Mouse (Mus musculus): ENCODE measurements around the gene Oas1d.
"Not testable (repeated sequence)": the region's sequence is repeated elsewhere in the genome, so short reads cannot be mapped to it uniquely, and the experiment has no call there.

Oas1d gene

DNA sequence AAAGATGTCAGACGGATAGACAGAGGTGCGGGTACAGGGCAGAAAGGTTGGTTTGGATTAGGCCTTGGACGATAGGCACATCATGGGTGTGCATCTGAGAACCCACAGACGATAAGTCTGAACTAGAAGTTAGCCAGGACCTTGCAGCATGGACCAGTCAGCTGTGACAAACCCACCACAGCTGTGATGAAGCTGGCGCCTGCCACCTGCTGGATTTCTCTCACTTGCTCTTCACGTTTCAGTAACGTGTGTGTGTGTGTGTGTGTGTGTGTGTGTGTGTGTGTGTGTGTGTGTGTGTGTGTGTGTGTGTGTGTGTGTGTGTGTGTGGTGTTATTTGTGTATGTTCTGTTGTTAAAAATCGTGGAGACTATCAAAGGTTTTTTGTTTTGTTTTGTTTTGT, at the start of gene Oas1d:
Oas1d (plus strand) TSS at position 333 of the 400 bp plus-strand sequence.
- not testable (repeated sequence) for DNase-seq (ENCODE audit: low read depth, low spot score)

DNA sequence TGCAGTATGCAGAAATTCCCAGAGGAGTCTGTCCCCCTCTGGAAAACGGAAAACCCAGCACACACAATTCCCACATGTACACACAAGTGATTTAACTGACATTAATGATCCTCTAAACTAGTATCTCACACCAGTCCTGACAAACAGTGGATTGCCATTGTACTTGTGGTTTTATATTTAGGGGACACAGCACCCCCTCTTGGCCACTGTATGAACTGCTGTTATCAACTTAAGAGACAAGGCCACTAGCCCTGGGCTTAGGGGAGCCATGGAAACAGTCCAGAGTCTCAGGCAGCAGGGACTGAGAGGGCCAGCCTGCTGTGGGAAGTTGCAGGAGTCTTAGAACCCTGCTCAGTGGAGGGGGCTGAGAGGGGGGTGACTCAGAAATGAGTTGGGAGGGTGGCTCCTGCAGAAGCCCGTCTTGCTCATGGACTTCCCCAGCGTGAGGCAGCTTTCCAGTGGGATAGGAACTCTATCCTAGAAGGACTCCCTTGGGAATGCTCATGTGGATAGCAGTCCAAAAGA, 48.9 kb upstream of the Oas1d start:
- no peak for DNase-seq (ENCODE audit: low read depth, low spot score)

DNA sequence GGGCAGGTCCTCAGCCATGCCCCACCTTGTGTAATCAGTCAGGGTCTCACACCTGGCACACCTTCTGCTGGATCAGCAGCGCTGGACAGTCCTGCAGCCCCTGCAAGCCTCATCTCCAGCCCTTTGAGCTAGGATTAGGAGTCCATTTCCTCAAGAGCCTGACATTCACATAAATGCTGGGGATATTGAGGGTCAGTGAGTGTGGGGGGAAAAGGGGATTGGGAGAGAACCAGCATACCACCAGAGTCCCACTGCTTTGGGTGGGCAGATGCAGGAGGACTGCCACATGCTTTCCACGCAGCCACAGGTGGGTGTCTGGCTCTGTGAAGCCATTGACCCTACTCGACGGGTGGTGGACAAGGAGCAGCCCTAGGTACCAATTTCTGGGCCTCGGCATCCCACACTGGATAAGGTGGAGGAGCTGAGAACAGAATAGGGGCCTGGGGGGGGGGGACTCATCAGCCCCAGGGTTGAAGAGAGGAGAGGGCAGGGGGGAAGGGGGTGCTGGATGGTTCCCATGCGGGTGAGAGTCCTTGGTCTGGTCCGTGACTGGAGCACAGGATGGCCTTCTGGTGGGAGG, 44.8 kb upstream of the Oas1d start:
- no peak for DNase-seq (ENCODE audit: low read depth, low spot score)

DNA sequence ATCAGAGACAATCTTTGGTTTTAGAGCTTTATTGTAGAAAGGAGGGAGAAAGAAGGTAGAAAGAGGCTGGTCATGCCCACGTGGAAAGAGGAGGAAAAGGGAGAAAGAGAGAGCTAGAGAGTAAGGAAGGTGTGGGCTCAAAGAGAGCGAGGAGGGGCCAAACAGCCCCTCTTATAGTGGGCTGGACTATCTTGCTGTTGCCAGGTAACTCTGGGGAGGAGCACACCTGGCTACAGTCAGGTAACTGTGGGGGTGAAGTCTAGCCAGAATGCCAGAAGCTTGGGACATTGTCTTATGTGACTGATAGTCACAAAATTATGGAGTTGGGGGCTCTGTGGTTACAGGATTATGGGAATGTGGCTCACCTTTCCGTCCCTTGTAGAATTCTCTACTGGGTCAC, 44.3 kb upstream of the Oas1d start:
- DNase-seq (ENCODE audit: low read depth, low spot score) = no peak

DNA sequence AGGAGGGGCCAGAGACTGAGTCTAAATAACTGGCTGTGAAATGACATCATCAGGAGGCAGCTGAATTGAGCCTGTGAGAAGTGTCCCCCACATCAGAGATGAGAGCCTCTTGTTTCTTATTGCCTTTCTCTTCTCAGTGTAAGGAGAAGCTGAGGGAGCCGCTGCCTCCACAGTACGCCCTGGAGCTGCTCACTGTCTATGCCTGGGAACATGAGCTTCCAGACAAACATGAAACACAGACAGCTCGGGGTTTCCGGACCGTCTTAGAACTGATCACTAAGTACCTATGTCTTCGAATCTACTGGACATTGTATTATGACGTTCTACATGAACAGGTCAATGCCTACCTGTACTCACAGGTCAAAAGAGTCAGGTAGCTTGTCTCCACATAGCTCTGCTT, 43.6 kb upstream of the Oas1d start:
- no peak for DNase-seq (ENCODE audit: low read depth, low spot score)

DNA sequence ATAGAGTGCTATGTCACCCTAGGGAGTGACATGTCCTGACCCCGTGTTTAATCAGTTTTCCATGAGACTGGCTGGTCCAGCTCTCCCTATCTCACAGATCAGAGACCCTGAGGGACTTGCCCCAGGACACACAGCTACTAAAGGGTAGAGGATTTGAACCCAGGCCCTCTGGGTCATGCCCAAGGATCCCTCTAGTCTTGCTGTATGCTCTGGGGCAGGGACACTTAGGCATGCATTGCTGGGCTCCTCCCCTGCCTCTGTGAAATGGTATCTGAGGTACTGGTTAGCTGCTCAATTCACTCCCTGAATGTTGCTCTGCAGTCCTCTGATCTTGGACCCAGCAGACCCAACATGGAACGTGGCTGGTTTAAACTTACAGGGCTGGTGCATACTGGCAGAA, 42.9 kb upstream of the Oas1d start:
- no peak for DNase-seq (ENCODE audit: low read depth, low spot score)

DNA sequence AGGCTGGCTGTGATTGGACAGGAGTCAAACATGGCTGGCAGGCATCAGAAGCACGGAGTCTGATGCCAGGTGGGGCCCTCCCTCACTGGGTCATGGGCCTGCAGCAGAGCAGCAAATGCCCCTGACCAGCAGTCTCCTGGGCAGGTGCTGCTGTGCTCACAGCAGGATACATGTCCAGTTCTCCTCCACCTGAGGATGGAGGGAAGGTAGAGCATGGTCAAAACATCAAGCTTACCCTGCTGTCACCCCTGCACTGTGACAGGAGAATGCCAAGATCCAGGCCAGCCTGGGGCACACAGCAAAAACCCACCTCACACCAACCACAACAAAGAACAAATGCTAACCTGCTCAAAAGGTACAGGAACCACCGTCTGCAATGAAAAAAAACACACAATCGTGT, 37.5 kb upstream of the Oas1d start:
- DNase-seq (ENCODE audit: low read depth, low spot score) = not testable (repeated sequence)

DNA sequence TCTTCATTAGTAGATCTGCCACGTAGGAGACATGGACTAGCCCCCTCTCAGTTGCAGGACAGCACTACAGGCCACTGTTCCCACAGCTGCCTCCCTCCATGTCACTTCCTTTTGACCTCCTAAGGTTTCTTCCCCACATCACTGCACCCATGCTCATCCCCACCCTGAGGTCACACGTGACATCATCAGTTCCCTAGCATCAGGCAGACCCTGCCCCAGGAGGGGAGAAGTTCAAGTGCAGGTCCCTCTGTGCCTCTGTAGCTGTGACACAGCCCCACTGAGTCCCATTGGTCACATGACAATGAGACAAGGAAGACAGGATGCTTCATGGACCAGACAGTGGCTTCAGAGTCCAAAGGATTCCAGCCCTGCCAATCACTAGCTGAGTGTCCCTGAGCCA, 36.9 kb upstream of the Oas1d start:
- not testable (repeated sequence) for DNase-seq (ENCODE audit: low read depth, low spot score)

DNA sequence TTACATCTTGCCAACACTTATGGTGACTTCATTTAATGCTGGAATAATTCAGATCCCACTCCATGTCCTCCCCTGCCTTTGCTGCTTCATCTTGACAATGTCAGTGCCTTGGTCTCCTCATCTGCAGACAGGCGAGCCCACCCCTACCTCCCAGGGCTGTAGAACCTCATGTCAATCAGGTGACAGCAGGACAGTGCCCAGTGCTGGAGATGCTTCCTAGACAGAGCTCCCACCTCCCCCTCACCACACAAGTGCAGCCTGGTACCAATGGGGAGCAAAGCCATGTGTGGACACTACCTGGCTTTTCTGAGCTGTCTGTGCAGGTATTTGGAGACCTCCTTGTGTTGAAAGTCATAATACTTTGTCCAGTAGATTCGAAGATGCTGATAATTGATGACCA, 35.5 kb upstream of the Oas1d start:
- DNase-seq (ENCODE audit: low read depth, low spot score) = not testable (repeated sequence)

DNA sequence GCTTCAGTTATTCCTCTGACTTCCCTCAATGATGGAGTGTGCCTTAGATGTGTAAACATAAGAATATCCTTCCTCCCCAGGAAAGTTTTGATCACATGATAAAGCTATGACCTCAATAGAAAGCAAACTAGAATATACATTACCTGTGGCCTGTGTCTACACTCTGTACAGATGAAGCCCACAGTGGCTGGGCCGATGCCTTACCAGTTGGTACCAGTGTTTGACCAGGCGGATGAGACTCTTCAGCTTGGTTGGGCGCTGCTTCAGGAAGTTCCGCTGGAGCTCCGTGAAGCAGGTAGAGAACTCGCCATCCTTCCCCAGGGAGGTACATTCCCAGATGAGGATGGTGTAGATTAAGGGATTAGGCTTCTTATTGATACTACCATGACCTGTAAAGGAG, 32.7 kb upstream of the Oas1d start:
- DNase-seq (ENCODE audit: low read depth, low spot score) = not testable (repeated sequence)

DNA sequence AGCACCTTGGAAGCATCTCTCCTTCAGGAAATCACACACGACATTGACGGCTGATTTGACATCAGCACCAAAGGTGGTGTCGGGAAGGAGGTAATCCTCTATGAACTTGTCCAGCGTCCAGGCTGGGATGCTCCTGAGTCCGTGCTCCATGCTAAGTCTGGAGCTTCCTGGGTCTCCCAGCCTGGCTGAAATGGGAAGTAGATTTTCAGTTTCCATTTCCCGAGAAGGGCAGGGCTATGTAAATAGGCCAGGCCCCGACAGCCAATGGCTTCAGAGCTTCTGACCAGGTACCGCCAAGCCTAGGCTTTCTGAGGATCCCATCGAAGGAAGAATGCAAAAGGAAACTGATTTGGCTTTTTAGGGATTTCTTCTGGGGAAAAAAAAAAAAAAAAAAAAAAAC, 26.9 kb upstream of the Oas1d start, which contains the start of gene Oas1g:
Oas1g (minus strand) TSS at position 201 of the 400 bp plus-strand sequence.
- DNase-seq (ENCODE audit: low read depth, low spot score) = not testable (repeated sequence)

DNA sequence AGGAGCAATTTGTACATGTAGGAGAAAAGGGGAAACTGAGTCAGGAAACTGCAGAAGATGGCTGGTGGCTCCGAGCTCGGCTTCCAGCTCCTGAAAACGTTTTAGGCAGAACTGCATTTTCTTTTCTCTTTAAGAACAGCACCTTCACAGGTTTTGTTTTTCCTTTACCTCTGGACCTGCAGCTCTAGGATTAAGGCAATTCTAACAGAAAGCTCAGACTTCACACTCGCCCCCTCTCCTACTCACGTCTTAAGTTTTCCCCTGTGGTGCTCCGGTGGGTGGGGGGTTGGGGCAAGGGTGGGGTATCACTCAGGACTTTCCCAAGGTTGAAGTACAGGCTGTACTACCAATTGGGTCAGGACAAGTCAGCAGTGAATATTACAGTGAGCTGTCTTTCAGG, 26.5 kb upstream of the Oas1d start:
- DNase-seq (ENCODE audit: low read depth, low spot score) = no peak

DNA sequence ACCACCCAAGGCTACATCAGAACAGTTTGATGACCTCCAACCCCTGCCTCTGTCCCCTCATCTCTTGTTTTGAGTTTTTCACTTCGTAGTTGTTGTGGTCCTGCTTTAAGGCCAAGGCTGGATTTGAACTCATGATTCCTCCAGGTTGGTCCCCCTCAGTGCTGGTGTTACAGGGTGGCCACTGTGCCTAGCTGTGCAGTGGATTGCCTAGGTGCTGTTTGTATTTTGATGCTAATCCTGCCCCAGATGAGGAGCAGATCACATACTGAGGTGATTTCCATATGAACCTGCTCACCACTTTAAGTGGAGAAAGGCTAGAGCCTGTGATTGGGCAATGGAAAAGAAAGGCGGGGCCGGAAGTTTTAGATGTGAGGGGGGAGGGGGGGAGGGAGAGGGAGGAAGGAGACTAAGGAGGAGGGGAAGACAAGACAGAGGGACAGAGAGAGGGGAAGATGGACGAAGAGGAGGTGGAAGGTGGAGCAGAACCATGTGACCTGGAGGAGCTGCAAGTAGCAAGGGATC, 26.0 kb upstream of the Oas1d start:
- not testable (repeated sequence) for DNase-seq (ENCODE audit: low read depth, low spot score)

DNA sequence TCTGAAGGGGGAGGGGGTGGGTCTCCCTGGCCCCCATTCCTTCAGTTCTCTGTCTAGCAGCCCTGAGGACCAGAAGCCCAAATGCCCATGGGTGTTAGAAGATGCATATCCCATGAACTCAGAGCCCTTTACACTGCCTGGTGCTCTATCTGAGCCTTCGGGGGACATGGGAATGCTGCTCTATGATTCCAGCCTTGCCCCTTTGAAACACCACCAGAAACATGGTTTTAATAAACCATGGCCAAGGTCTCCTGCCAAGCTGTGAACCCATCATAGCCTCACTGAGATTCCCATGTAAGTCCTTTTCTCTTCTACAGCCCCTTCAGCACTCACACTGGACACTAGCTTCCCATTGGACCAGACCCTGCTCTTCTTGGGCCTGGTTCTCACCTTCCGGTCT, 24.3 kb upstream of the Oas1d start:
- DNase-seq (ENCODE audit: low read depth, low spot score) = no peak

DNA sequence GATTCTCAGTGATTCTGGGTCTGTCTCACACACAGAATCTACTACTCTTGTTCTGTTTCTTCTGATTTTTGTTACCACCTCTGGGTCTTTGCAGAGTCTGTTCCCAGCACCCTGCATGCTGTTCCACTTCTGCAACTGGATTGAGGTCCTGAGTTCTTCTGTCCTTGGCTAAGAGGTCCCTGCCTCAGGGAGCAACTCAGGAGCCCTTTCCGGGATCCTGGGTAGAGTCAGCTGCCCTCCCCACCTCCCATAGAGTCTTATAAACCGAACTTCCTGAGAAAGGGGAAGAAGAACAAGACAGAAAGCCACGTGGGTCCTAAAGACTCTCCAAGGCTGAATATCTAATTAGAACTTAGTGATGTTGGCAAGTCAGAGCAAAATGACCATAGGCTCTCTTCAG, 23.3 kb upstream of the Oas1d start:
- no peak for DNase-seq (ENCODE audit: low read depth, low spot score)

DNA sequence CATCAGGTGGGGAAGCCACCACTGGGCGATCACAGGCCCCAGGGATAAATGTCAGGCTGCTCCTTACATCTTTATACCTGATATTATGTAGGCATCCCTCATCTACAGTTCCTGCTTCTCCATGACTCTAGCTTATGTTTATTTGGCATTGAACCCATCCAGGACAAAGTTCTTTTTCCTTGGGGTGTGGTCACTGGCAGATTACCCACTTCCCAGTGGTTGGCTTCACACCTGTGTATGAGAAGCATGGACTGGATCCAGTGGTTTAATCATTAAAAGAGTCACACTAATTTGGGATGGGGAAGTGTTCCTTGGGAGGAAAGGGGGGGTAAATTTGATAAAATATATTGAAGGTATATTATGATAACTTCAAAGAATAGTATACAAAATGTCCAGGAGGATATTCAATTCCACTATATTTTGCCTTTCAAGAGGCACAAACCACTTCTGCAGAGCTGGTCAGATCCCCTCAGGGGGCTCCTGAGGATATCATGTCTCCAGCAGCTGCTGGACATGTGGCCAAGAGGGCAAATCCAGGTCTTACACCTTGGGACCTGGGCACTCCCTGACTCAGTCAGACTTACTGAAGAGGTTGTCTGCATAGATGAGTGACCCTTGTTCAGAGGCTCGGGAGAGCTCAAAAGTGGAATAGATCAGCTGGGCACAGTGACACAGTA, 22.6 kb upstream of the Oas1d start:
- not testable (repeated sequence) for DNase-seq (ENCODE audit: low read depth, low spot score)

DNA sequence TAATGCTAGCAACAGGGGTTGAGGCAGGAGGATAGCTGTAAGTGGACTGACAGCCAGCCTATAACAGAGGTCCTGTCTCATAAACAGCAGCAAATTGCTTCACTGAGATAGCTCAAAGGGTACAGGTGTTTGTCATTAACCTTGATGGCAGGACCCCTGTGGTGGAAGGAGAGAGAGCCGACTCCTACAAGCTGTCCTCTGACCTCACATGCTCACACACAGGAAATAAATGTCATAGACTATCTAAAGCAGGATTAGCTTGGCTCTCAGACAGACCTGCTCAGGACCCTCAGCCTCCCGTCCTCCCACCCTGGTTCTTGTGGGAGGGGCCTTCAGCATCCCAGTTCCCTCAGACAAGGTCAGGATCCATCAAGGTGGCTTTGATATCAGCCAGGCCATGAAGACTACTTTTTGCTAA, 22.1 kb upstream of the Oas1d start:
- DNase-seq (ENCODE audit: low read depth, low spot score) = no peak

DNA sequence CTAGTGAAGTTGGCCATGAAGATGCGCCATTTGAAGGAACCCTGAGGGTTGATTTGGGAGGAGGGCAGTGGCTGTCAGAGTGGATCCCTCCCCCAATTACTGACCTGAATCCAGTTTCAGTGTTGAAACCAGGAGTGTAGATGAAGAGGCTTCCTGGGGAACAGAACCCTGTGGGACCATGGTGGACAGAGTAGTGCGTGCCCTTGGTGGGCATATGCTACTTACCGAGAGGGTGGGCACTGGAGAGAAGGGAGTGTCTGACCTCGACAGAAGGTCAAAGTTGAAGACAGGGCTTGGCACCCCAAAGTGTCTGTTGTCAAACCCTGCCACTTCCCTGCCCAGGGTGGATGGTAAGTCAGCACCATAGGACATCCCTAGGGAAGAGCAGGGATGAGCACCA, 20.5 kb upstream of the Oas1d start:
- DNase-seq (ENCODE audit: low read depth, low spot score) = not testable (repeated sequence)

DNA sequence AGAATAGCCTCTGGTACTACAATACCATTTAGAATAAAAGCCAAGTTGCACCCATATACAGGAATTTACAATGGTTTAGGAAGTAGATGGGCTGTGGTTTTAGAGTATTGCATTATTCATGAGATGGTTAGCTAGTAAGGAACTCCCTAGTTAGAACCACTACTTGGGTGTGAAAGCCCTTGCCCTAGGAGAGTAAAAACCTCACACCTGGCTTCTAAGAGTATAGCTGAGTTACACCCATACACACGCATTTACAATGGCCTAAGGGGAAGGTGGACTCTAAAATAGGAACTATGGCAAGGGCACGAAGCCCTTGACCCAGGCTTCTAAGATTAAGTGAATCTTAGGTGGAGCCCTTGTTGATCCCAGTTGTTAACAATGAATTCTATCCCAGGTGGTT, 19.6 kb upstream of the Oas1d start:
- not testable (repeated sequence) for DNase-seq (ENCODE audit: low read depth, low spot score)

DNA sequence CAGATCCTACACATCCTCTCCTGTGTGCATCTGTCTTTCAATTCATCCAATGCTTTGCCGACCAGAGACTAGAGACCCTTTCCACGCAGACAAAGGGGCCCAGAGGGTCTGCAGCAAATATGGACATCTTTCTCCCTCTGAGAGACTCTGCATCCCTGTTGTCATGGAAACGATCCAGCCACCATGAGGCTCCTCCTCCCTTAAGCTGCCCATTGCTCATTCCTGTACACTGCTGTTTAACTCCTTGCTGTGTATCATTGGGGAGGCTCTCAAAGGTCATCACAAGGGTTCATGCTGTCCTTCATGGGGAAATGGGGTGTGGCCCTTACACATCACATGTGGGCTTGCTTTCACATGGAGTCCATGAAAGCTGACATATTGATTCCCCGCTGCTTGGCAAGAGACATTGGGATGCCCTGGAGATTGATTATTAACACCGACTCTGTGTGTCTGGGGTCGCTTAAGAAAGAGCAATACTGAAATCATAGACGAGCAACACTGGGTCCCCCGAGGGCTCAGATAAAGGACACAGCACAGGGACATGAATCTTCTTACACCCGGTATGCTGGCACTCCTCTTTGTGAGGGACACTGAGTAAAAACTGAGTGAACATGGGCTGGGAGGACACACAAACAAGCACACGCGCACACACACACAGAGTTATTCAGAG, 19.0 kb upstream of the Oas1d start:
- no peak for DNase-seq (ENCODE audit: low read depth, low spot score)

DNA sequence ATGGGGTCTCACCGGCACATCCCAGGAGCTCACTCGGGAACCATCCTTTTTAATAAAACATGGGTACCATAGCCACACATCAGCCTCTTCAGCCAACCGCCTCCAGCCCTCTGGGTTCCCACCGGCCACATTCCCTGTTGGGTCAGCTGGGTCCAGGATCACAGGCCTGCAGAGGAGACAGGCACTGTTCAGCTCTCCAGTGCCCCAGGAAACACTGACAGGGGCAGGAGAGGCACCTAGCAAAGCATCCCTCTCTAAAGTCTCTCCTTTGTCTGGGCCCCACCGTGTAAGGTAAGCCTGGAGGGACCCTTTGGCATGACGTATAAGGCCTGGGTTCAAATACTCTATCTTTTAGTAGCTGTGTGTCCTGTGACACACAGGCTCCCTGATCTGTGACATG, 16.0 kb upstream of the Oas1d start:
- no peak for DNase-seq (ENCODE audit: low read depth, low spot score)

DNA sequence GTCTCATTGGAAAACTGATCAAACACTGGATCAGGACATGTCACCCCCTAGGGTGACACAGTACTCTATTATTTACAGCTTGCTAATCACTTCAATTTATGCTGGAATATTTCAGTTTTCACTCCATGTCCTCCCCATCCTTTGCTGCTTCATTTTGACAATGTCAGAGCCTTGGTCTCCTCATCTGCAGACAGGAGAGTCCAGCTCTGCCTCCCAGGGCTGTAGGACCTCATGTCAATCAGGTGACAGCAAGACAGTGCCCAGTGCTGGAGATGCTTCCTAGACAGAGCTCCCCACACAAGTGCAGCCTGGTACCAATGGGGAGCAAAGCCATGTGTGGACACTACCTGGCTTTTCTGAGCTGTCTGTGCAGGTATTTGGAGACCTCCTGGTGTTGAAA, 15.6 kb upstream of the Oas1d start:
- no peak for DNase-seq (ENCODE audit: low read depth, low spot score)

DNA sequence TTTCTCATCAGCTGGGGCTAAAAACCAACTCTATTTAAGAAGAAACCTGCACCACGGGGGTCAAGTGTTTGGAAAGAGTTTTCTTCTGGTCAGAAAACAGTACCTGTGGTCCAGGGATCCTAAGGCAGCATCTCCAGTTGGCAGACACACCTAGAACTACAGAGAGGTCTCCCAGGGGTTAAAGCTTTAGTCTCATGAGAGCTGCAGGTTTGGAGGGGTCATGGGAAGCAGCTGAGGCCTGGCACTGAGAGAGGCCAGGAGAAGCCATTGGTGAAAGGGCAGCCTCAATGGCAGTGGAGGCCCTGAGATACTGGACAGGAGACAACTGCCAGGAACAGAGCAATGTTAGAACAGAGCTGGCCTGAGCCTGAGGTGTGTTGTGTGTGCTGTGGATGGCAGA, 13.7 kb upstream of the Oas1d start:
- DNase-seq (ENCODE audit: low read depth, low spot score) = no peak

Measured in retina, adult 2 months (tissue).